Mouse (Mus musculus): ENCODE measurements around the gene Peak1.
A peak's percentile ranks its signal among the peaks of the same experiment; 100 is the strongest.
"Not testable (repeated sequence)": the region's sequence is repeated elsewhere in the genome, so short reads cannot be mapped to it uniquely, and the experiment has no call there.

Gene Peak1

DNA sequence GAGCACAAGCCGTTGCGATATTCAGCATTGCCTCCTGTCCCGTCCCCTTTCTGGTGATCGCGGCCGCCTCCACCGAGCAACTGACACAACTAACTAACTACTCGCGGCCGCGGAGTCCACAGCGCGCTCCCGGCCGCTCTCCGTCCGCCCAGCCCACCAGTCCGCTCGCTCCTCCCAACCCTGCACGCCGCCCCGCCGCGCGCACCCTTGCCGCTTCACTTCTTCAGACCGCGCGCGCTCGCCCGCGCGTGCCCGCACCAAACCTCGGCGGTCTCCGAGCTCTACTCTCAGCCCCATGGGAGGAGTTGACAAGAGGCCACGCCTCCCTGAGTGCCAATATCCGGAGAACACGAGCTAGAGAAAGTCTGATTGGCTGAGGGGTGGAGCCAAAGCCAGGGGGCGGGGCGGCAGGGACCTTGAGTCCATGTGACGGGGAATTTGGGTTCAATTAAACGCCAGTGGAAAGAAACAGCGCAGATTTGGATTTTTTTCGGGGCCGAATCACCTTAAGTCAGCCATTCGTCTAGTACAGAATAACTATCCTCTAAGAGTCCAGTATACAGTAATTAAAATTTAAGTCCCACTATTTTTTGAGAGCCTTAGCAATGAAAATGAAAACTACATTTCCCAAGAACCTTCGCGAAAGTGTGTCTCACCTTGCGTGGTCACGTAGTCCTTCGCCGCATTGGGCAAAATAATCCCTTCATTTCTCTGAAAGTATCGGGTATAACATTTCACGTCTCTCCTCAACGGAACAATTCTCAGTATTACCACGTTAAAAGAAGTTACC is at the start of gene Peak1, which contains the start of gene Hmg20a:
Peak1 (minus strand) TSS at position 120 of the 790 bp plus-strand sequence.
Hmg20a (plus strand) TSS at position 662 of the 790 bp plus-strand sequence.
- peak; percentile 100 for DNase-seq

GRCm38 (mm10) chr9:56466251-56466650 is 48.4 kb upstream of the Peak1 start:
- no peak for DNase-seq

DNA sequence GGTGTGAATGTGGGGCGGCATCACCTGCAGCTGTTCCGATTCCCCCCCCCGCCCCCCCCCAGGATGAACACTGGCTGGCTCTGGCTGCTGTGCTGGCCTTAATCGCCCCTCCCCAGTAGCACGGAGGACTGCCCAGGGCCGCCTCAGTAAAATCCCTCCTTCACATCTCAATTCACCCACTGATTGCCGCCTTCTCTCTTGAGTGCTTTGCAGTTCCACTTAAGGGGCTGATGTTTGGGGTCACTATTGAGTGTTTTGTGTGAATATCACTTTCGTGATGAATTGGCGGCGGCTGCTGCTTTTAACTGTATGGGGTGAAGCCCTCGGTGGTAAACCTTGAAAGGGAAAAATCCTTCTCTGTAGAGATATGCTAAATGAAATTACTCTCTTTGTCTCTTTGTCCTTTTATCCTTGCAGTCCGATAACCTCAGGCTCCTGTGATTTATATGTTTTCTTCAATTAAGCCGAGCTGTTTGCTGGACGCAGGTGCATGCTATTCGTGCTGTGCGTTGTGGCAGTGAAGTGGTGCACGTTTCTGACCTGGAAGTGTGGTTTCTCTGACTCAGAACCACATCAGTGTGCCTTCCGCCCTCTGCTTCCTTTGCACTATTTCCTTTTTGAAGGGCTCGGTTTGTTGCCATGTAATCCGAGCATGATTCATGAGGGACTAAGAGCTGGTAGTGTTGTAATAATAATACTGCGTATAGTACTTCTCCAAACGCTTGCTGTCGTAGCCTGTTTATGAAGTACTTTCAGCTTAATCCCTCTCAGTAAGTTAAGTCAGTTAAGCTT is 47.2 kb upstream of the Peak1 start:
- no peak for DNase-seq

- no peak for DNase-seq
These were observed 46.0 kb upstream of the Peak1 start for GRCm38 (mm10) chr9:56463686-56464515.

DNA sequence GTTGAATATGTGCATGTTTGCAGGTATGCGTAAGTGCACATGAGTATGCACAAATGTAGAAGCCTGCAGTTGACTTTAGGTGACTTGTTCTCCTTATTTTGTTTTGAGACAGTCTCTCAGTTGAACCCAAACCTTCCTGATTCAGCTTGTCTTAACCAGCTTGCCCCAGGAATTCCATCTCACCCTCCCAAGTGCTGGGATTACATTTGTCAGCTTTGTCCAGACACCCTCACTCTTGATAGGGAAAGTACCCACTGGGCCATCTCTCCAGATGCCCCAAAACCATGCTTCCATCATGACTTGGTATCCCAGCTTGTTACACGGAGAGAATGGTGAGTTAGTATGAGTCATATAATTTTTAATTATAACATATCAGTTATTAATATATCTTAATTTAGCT is 45.2 kb upstream of the Peak1 start:
- no peak for DNase-seq

DNA sequence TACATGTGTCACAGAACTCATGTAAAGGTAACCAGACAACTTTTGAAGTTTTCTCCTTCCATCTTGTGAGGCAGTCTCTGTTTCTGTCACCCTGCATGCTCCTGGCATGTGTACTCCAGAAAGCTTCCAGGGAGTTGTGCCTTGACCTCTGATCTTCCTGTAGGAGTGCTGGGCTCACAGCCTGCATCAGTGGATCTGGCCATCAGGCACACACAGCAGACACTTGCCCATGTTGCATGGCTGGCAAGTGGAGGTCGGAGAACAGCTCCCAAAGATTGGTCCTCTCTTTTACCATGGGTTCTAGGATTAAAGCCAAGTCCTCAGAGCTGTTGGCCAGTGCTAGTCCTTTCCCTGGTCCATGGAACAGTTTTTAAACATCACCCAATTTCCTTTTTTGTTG is 44.7 kb upstream of the Peak1 start:
- DNase-seq: peak; percentile 40

- DNase-seq: no peak
These were observed 43.1 kb upstream of the Peak1 start for GRCm38 (mm10) chr9:56460987-56461386.

- no peak for DNase-seq
These were observed 38.6 kb upstream of the Peak1 start for GRCm38 (mm10) chr9:56456426-56456825.

GRCm38 (mm10) chr9:56453038-56453815 is 35.4 kb upstream of the Peak1 start:
- DNase-seq: no peak

GRCm38 (mm10) chr9:56451570-56451969 is 33.7 kb upstream of the Peak1 start:
- peak; percentile 54 for DNase-seq

GRCm38 (mm10) chr9:56439699-56440098 is 21.8 kb upstream of the Peak1 start:
- DNase-seq: no peak

DNA sequence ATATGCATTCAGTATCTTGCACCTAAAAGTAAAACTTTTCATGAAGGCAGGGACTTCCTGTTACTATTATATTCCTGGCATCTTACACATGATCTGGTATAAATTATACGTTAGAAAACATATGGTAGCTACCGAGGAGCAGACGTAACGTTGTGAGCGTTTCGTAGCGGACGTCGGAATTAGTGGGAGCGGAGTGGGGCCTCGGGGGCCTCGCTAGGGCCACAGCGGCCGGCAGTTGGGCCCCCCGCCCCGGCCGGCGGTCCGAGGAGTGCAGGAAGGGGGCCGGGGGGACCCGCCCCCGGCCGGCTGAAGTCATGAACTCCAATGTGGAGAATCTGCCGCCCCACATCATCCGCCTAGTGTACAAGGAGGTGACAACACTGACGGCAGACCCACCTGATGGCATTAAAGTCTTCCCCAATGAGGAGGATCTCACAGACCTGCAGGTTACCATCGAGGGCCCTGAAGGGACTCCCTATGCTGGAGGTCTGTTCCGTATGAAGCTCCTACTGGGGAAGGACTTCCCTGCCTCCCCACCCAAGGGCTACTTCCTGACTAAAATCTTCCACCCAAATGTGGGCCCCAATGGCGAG is 19.5 kb upstream of the Peak1 start:
- DNase-seq: not testable (repeated sequence)

GRCm38 (mm10) chr9:56435821-56436526 is 18.1 kb upstream of the Peak1 start:
- DNase-seq: peak; percentile 75

GRCm38 (mm10) chr9:56424861-56425260 is 7.0 kb upstream of the Peak1 start:
- no peak for DNase-seq

- no peak for DNase-seq
These were observed 4.1 kb upstream of the Peak1 start for GRCm38 (mm10) chr9:56421991-56422390.

- DNase-seq: no peak
These were observed 3.2 kb upstream of the Peak1 start for GRCm38 (mm10) chr9:56420892-56421601.

DNA sequence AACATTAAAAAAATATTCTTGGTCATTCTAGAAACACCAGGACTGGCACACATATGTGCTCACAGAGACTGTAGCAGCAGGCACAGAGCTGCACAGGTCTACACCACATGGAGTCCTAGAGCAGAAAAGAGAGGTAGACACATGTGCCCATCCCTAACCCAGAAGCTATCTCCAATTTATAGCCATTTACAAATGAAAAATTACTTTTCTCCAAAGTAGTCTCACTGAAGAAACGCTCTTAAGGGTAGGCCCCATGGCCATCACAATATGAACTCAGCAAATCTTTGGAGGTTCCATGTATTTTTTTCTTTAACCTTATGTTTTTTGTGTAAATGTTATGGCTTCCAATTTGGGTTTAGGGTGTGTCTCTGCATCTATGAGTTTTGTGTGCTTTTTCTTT is 2.4 kb upstream of the Peak1 start:
- DNase-seq: no peak

GRCm38 (mm10) chr9:56418738-56419239 is 922 bp upstream of the Peak1 start:
- no peak for DNase-seq

- peak; percentile 84 for DNase-seq
These were observed 386 bp downstream of the Peak1 start for GRCm38 (mm10) chr9:56417415-56417947.

Measured in cerebellum, adult 9-10 months (tissue).